Mouse (Mus musculus) left cerebral cortex, adult 8-10 months (tissue): ENCODE results near the gene Magoh. TPM values are rescaled to one million over a fixed set of nuclear protein-coding genes. Genes with fewer than 3 reads are reported as not detected.
A peak's percentile ranks its signal among the peaks of the same experiment; 100 is the strongest.

Experiments
- DNase-seq, 2 experiments: peaks; one replicate each; pipeline ENCODE4 v3.0.0; 2022; ENCODE audit warnings: low spot score in 2 of 2
- total RNA-seq, 4 experiments: library from RNA; stranded (reverse); gene quantifications; 2 replicates each; pipeline ENCODE4 v1.2.4; 2022

The Magoh gene
- 10 to 100 TPM; 34.5 to 39.3 (median 36.4) TPM for total RNA-seq

DNA sequence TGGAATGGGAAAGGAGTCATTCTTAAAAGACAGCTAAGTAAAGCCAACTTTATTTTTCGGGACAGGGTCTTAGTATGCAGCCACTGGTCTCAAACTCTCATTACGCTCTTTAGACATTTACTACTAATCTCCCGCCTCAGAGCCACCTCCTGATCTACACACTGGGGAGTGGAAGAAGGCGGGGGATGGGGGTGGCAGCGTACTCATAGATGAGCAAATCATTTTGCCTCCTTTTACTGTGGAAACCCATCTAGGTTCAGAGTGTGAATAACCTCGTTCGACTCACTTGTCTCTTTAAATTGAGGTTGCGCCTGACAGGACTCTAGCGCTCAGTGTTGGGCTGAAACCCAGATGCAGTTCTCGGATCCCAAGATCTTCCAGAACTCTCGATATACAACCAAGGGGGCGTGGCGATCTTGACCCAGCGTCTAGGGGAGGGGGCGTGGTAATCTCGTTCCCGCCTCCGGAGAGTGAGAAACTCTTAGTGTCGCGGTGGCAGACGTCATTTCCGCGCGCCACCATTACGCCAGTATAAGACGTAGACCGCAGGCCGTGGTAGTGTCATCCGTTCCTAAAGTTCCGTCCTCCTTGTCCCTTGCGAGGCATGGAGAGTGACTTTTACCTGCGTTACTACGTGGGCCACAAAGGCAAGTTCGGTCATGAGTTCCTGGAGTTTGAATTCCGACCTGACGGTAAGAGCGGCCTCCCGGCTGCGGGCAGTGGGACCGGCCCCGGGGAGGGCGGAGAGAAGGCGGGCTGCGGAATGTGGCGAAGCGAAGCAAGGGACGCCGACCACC is at the start of gene Magoh:
TSS of gene Magoh (plus strand) at position 502 of the 797 bp plus-strand sequence.
- peak; percentile 94 to 98 for DNase-seq

DNA sequence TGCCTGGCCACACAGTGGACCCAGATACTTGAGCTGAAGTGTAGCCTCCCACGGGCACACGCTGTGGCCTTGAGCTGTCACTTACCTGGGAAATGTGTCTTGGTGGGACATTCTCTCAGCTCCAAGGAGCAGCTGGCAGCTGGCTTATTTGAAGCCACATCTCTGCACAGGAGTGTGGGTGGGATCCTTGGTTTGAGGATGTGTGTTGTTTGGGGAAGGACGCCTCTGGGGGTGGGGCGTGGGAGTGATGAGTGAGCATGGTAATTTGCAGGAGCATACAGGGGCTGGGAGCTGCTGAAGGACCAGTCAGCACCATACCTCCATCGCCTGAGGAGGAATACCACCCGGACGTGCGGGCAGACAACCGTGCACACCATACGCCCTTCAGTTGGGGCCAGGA is 49.4 kb upstream of the Magoh start:
- DNase-seq = peak in 1 of 2 experiments; percentile 82

GRCm38 (mm10) chr4:107830821-107831221 is 48.7 kb upstream of the Magoh start:
- no peak for DNase-seq

GRCm38 (mm10) chr4:107831678-107832077 is 47.9 kb upstream of the Magoh start:
- DNase-seq = no peak

DNA sequence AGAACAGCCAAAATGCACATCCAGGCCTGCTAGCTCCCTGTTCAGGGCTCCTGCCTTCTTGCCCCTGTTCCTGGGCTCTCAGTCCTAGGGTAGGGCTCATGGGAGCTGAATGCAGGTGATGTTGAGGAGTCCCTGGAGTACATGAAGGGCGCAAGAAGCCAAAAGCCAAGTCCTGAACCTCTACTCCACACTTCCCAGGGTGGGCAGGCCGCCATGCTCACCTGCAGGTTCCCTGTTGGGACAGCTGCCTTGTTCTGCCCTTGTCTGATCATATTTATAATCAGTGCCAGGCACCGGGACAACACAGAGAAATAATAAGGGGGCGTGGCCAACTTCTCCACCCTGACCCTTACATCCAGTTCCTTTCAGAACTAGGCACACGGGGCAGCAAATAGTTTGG is 46.0 kb upstream of the Magoh start:
- DNase-seq = no peak

GRCm38 (mm10) chr4:107834643-107835314 is 44.8 kb upstream of the Magoh start:
- no peak for DNase-seq

- no peak for DNase-seq
These were observed 44.0 kb upstream of the Magoh start for GRCm38 (mm10) chr4:107835508-107835909.

DNA sequence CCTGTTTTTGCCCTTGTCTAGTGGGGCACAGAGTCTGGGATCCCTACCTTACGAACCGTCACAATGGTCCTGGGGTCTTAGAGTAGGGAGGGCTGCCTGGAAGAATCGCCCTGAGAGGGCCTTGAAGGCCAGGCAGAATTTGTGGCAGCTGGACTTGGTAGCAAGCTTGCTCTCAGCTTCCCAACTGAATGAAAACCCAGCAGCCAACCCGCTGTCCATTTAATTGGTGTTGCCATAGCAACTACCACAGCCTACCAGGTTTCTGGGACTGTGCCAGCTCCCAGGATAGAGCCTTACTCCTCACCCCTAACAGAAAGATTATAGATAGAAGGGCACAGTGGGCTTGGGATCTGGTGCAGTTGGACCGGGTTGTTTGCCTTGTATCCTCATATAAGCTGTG is 42.8 kb upstream of the Magoh start:
- peak in 1 of 2 experiments; percentile 76 for DNase-seq

- no peak for DNase-seq
These were observed 41.6 kb upstream of the Magoh start for GRCm38 (mm10) chr4:107837910-107838309.

GRCm38 (mm10) chr4:107843687-107844086 is 35.9 kb upstream of the Magoh start:
- DNase-seq = no peak

DNA sequence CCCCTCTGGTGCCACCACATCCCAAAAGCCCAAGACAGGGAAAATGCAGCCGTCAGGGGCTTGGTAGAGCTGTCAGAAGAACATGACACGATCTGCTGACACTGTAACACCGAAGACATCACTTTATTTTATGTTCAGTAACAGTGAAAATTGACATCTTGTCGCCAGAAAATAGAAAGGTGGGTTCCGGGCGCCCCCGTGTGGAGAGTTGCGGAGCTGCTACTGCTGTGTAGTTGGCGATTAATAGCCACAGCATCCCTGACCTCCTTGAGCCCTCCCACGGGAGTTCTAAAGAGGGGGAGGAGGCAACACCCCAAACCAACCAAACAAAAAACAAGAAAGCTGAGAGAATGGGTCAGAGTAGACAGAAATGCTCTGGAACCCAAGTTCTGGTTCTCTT is 34.6 kb upstream of the Magoh start:
- DNase-seq = peak in 1 of 2 experiments; percentile 83

DNA sequence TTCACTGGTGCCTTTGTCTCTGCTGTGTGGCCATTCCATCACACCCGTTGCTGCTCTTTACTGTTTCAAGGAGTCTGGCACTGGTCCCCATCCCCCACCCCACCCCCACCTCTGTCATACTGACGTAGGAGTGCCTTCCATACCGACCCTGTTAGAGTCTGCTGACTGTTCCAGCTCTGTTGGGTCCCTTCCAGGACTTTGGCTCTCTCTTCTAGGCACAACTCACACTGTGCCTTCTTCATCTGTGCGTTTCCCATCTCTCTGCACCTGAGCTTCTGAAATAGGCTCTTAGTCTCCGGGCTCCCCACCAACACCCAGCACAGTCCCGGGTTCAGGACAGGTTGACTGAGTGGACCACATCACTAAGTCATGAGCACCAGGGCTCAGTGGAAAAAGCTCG is 32.8 kb upstream of the Magoh start:
- no peak for DNase-seq

GRCm38 (mm10) chr4:107848546-107848945 is 31.0 kb upstream of the Magoh start:
- no peak for DNase-seq

GRCm38 (mm10) chr4:107849621-107850020 is 29.9 kb upstream of the Magoh start:
- no peak for DNase-seq

GRCm38 (mm10) chr4:107850091-107850490 is 29.5 kb upstream of the Magoh start:
- DNase-seq = no peak

GRCm38 (mm10) chr4:107853333-107853732 is 26.2 kb upstream of the Magoh start:
- DNase-seq = no peak

DNA sequence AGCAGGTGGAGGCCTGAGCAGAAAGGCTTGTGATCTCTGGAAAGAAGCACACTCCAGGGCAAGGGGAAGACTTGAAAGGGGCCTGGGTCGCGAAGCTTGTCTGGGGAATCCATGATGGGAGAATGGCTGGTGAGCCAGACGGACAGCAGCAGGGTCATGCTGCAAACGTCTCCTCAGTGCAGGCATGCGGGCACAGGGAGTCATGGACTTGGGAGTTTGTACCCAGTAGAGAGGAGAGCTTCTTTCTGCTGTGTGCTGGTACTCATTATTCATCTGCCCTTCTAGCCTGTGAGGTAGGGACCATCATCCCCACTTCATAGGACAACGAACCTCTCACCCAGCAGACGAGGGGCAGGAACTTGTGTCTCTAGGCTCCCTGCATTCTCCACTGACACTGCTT is 25.7 kb upstream of the Magoh start:
- no peak for DNase-seq

- no peak for DNase-seq
These were observed 22.4 kb upstream of the Magoh start for GRCm38 (mm10) chr4:107856958-107857686.

DNA sequence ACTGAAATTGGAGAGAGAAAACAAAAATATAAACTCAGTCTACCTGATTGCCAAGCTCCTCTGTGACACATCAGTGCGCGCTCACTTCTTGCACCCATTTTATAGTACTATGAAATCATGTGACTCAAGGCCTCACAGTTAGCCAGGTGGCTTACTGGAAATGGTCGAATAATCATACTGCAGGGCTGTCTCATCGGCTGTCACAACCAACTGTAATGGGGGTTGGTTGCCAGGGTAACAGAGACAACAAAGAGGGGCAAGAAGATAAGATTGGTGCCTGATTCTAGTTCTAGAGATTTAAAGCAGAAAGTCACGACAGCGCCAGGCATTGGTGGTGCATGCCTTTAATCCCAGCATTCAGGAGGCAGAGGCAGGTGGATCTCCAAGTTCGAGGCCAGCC is 20.6 kb upstream of the Magoh start:
- DNase-seq = no peak

DNA sequence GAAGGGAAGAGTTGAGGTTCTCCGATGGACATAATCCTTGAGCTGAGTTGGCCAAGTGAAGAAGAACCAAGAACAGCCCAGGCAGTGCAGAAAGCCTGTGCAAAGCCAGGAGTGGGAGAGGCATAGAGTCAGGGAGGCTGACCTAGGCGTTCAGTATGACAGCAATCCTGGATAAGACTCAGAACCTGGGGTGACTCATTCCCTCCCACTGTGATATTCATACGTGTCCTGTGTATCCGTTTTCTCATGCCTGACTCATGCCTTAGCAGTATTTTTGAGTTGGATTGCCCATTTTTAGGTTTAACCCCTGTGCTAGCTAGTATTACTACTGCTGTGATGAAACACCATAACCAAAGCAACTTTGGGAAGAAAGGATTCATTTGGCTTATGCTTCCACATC is 14.7 kb upstream of the Magoh start:
- no peak for DNase-seq

GRCm38 (mm10) chr4:107881631-107882030 is 2.1 kb downstream of the Magoh start:
- no peak for DNase-seq

GRCm38 (mm10) chr4:107886371-107886770 is 6.8 kb downstream of the Magoh start:
- DNase-seq = no peak
